ENCODE assay signal across 9 mouse cellular contexts in the genomic region with DNA sequence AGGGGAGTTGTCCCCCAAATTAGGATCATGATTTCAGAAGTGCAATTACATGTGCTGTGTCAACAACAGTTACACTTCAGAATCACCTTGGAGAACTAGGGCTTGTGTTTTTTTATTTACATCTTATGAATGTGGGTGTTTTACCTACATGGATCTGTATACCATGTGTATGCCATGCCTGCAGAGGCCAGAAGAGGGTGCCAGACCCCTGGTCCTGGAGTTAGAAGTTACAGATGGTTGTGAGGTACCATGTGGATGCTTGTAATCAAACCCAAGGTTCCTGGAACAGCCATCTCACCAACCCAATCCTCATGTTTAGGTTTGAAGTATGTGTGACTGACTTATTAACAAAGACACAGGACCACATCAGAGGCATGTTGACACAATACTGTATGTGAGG. TPM values are rescaled to one million over a fixed set of nuclear protein-coding genes. Genes with fewer than 3 reads are reported as not detected.
DNase-seq lines count a peak whose midpoint lies in the region; ATAC-seq and TF ChIP-seq lines count a peak whose summit lies in the region.
"Had no signal": no experiment of that assay in that cellular context is flagged by ENCODE, and none has a peak within 500 bp of the region (broad histone marks: within the 10 kb centered on the region; RNA-seq: fewer than 3 reads in every experiment).

No protein-coding gene starts in this region.

- H3K4me3 ChIP-seq in intestine, postnatal 0 days (ENCODE audit: low read depth, low read length), result no peak overlapping the region
- no peak overlapping the region for H3K4me3 ChIP-seq in intestine, embryonic 15.5 days (replicated peaks)
- H3K4me3 ChIP-seq in ES-Bruce4 (ENCODE audit: low read depth, low read length), result no peak overlapping the region
- H3K4me3 ChIP-seq: embryonic facial prominence, embryonic 13.5 days; limb, embryonic 13.5 days had no signal

- TF ChIP-seq EP300 in ES-Bruce4 (IDR thresholded peaks at IDR 0.05; ENCODE audit: insufficient read depth, low read depth, low read length), result no peak

- H3K4me2 ChIP-seq in intestine, postnatal 0 days (replicated peaks; ENCODE audit: low read depth), result no peak overlapping the region
- no peak overlapping the region for H3K4me2 ChIP-seq in intestine, embryonic 15.5 days (replicated peaks)
- H3K4me2 ChIP-seq: embryonic facial prominence, embryonic 13.5 days; limb, embryonic 13.5 days had no signal

- H3K4me1 ChIP-seq in intestine, postnatal 0 days (replicated peaks; ENCODE audit: control insufficient read depth, insufficient read depth, low read length), result no peaks in the 10 kb centered on the region
- H3K4me1 ChIP-seq in intestine, embryonic 15.5 days (replicated peaks), result no peaks in the 10 kb centered on the region
- H3K4me1 ChIP-seq in ES-Bruce4 (ENCODE audit: control insufficient read depth, insufficient read depth, low read length), result no peaks in the 10 kb centered on the region
- H3K4me1 ChIP-seq: limb, embryonic 13.5 days had no signal

- no peak overlapping the region for H3K27ac ChIP-seq in intestine, postnatal 0 days (ENCODE audit: low read depth, low read length)
- H3K27ac ChIP-seq in intestine, embryonic 15.5 days, result no peak overlapping the region
- no peak overlapping the region for H3K27ac ChIP-seq in ES-Bruce4 (ENCODE audit: insufficient read depth, low read length)
- H3K27ac ChIP-seq: embryonic facial prominence, embryonic 13.5 days; limb, embryonic 13.5 days had no signal

- peak; percentile 59 for DNase-seq in 416B (ENCODE audit: low read depth)
- DNase-seq in right cerebral cortex, postnatal 10 days (ENCODE audit: low spot score in 2 of 2), result no peak
- no peak for DNase-seq in adrenal gland, postnatal 25 days

- no peaks in the 10 kb centered on the region for H3K27me3 ChIP-seq in intestine, postnatal 0 days (replicated peaks; ENCODE audit: control insufficient read depth, insufficient read depth, low read length)
- no peaks in the 10 kb centered on the region for H3K27me3 ChIP-seq in intestine, embryonic 15.5 days (replicated peaks)
- H3K27me3 ChIP-seq in ES-Bruce4 (ENCODE audit: control insufficient read depth, insufficient read depth, low read length, poor library complexity, severe bottlenecking), result no peaks in the 10 kb centered on the region
- H3K27me3 ChIP-seq: embryonic facial prominence, embryonic 13.5 days; limb, embryonic 13.5 days had no signal

- H3K36me3 ChIP-seq in intestine, postnatal 0 days (ENCODE audit: control insufficient read depth, insufficient read depth), result peaks cover 59% of the 10 kb centered on the region
- peaks cover 39% of the 10 kb centered on the region for H3K36me3 ChIP-seq in intestine, embryonic 15.5 days
- peaks cover 24% of the 10 kb centered on the region for H3K36me3 ChIP-seq in ES-Bruce4 (ENCODE audit: control insufficient read depth, insufficient read depth, low read length, poor library complexity, severe bottlenecking)

- no peak overlapping the region for H3K9ac ChIP-seq in intestine, postnatal 0 days (ENCODE audit: low read depth, low read length)
- H3K9ac ChIP-seq in intestine, embryonic 15.5 days, result no peak overlapping the region
- no peak overlapping the region for H3K9ac ChIP-seq in ES-Bruce4 (ENCODE audit: low read depth, poor library complexity, severe bottlenecking)
- H3K9ac ChIP-seq: embryonic facial prominence, embryonic 13.5 days; limb, embryonic 13.5 days had no signal

- peak; percentile 87 for TF ChIP-seq CTCF in intestine, postnatal 0 days (IDR thresholded peaks at IDR 0.05; ENCODE audit: low read depth)
- peak; percentile 56 for TF ChIP-seq CTCF in ES-Bruce4 (IDR thresholded peaks at IDR 0.05; ENCODE audit: low read depth, low read length)

- H3K9me3 ChIP-seq in intestine, postnatal 0 days (ENCODE audit: control insufficient read depth), result no peaks in the 10 kb centered on the region
- no peaks in the 10 kb centered on the region for H3K9me3 ChIP-seq in intestine, embryonic 15.5 days
- H3K9me3 ChIP-seq in ES-Bruce4 (replicated peaks; ENCODE audit: control insufficient read depth, insufficient read depth, low read length, poor library complexity, severe bottlenecking), result no peaks in the 10 kb centered on the region
- H3K9me3 ChIP-seq: embryonic facial prominence, embryonic 13.5 days; limb, embryonic 13.5 days had no signal

- TF ChIP-seq POLR2A in ES-Bruce4 (IDR thresholded peaks at IDR 0.05; ENCODE audit: insufficient read depth, low read length), result no peak

- no peak for ATAC-seq in intestine, postnatal 0 days
- ATAC-seq in intestine, embryonic 15.5 days, result no peak
- 0 out of 2 replicates have a peak, but pooled peaks have one; percentile 48 for ATAC-seq in erythroblast, adult 5-6 weeks (replicated peaks; ENCODE audit: low FRiP score, poor library complexity, severe bottlenecking)

RNA-seq across cellular contexts. Expression of gene Car15, which starts 20.4 kb away (rescaled TPM):
- polyA plus RNA-seq in intestine, postnatal 0 days (2015; fragmentation: Nextera tagmentation; extraction: Ambion mirVana), result 0.39 and 0.59 TPM in 2 replicates
- 2.0 and 3.1 TPM in 2 replicates for polyA plus RNA-seq in intestine, embryonic 15.5 days (2015; fragmentation: Nextera tagmentation; extraction: Ambion mirVana)
- polyA plus RNA-seq in ES-Bruce4 (2011; ENCODE audit: insufficient read depth, insufficient read length, low read depth, missing spikeins), result not detected in 2 replicates
- 2.5 TPM in 1 of 2 replicates, not detected in the other for total RNA-seq in erythroblast, adult 5-6 weeks (2015; ENCODE audit: low replicate concordance)
- total RNA-seq in erythroblast, adult 5-6 weeks (2017; ENCODE audit: low replicate concordance), result 1.3 TPM in 1 of 2 replicates, not detected in the other
- 2.9 and 3.6 TPM in 2 replicates for total RNA-seq in adrenal gland, postnatal 25 days (2021)

RNA-seq across cellular contexts. Expression of gene B830017H08Rik, which starts 25.7 kb away (rescaled TPM):
- polyA plus RNA-seq in intestine, postnatal 0 days (2015; fragmentation: Nextera tagmentation; extraction: Ambion mirVana), result not detected in 2 replicates
- not detected in 2 replicates for polyA plus RNA-seq in intestine, embryonic 15.5 days (2015; fragmentation: Nextera tagmentation; extraction: Ambion mirVana)
- polyA plus RNA-seq in ES-Bruce4 (2011; ENCODE audit: insufficient read depth, insufficient read length, low read depth, missing spikeins), result not detected in 2 replicates
- not detected in 2 replicates for total RNA-seq in erythroblast, adult 5-6 weeks (2015; ENCODE audit: low replicate concordance)
- total RNA-seq in erythroblast, adult 5-6 weeks (2017; ENCODE audit: low replicate concordance), result not detected in 2 replicates
- total RNA-seq in adrenal gland, postnatal 25 days (2021), result not detected in 2 replicates

RNA-seq across cellular contexts. Expression of gene Gm20518, which starts 32.9 kb away (rescaled TPM):
- polyA plus RNA-seq in intestine, postnatal 0 days (2015; fragmentation: Nextera tagmentation; extraction: Ambion mirVana), result not detected in 2 replicates
- 0.18 and 0.27 TPM in 2 replicates for polyA plus RNA-seq in intestine, embryonic 15.5 days (2015; fragmentation: Nextera tagmentation; extraction: Ambion mirVana)
- 0.26 TPM in 1 of 2 replicates, not detected in the other for polyA plus RNA-seq in ES-Bruce4 (2011; ENCODE audit: insufficient read depth, insufficient read length, low read depth, missing spikeins)
- 1.0 TPM in 1 of 2 replicates, not detected in the other for total RNA-seq in erythroblast, adult 5-6 weeks (2015; ENCODE audit: low replicate concordance)
- total RNA-seq in erythroblast, adult 5-6 weeks (2017; ENCODE audit: low replicate concordance), result 0.68 TPM in 1 of 2 replicates, not detected in the other
- total RNA-seq in adrenal gland, postnatal 25 days (2021), result 0.30 TPM in 1 of 2 replicates, not detected in the other

RNA-seq across cellular contexts. Expression of gene Tssk1, which starts 35.4 kb away (rescaled TPM):
- polyA plus RNA-seq in intestine, postnatal 0 days (2015; fragmentation: Nextera tagmentation; extraction: Ambion mirVana), result 0.04 TPM in 1 of 2 replicates, not detected in the other
- polyA plus RNA-seq in intestine, embryonic 15.5 days (2015; fragmentation: Nextera tagmentation; extraction: Ambion mirVana), result 0.08 TPM in 1 of 2 replicates, not detected in the other
- polyA plus RNA-seq in ES-Bruce4 (2011; ENCODE audit: insufficient read depth, insufficient read length, low read depth, missing spikeins), result not detected in 2 replicates
- total RNA-seq in erythroblast, adult 5-6 weeks (2015; ENCODE audit: low replicate concordance), result not detected in 2 replicates
- not detected in 2 replicates for total RNA-seq in erythroblast, adult 5-6 weeks (2017; ENCODE audit: low replicate concordance)
- 0.12 TPM in 1 of 2 replicates, not detected in the other for total RNA-seq in adrenal gland, postnatal 25 days (2021)
- polyA plus RNA-seq: embryonic facial prominence, embryonic 13.5 days had no signal

RNA-seq across cellular contexts. Expression of gene Dgcr2, which starts 39.8 kb away (rescaled TPM):
- polyA plus RNA-seq in intestine, postnatal 0 days (2015; fragmentation: Nextera tagmentation; extraction: Ambion mirVana), result 35.0 and 35.3 TPM in 2 replicates
- polyA plus RNA-seq in intestine, embryonic 15.5 days (2015; fragmentation: Nextera tagmentation; extraction: Ambion mirVana), result 68.2 and 70.7 TPM in 2 replicates
- polyA plus RNA-seq in ES-Bruce4 (2011; ENCODE audit: insufficient read depth, insufficient read length, low read depth, missing spikeins), result 36.4 and 40.6 TPM in 2 replicates
- 2.1 and 26.1 TPM in 2 replicates for total RNA-seq in erythroblast, adult 5-6 weeks (2015; ENCODE audit: low replicate concordance)
- 11.6 and 13.8 TPM in 2 replicates for total RNA-seq in erythroblast, adult 5-6 weeks (2017; ENCODE audit: low replicate concordance)
- 67.7 and 73.0 TPM in 2 replicates for total RNA-seq in adrenal gland, postnatal 25 days (2021)
